Mouse (Mus musculus) cerebral cortex, adult 2 months (tissue): Measurements from ENCODE around the gene Rps6kl1.

Experiments used
- WGBS: fragments of 180-500 bp; shearing (Covaris S2); methylation state at CpG from one replicate; pipeline ENCODE4 v1.1.7; 2018; 5-methylcytosine and 5-hydroxymethylcytosine counted together

Gene Rps6kl1

GRCm38 (mm10) chr12:85141096-85141495 lies 10.0 kb downstream of the Rps6kl1 start:
- 81% methylated on average over 6 of the region's 6 CpGs for WGBS

GRCm38 (mm10) chr12:85140036-85140701 lies 10.9 kb downstream of the Rps6kl1 start:
- WGBS = 53% methylated on average over 18 of the region's 18 CpGs

GRCm38 (mm10) chr12:85136627-85137026 lies 14.4 kb downstream of the Rps6kl1 start:
- 62% methylated on average over 4 of the region's 4 CpGs for WGBS

GRCm38 (mm10) chr12:85135513-85136470 lies 15.3 kb downstream of the Rps6kl1 start:
- 55% methylated on average over 19 of the region's 19 CpGs for WGBS

GRCm38 (mm10) chr12:85134043-85134794 lies 16.8 kb downstream of the Rps6kl1 start:
- WGBS = 72% methylated on average over 8 of the region's 8 CpGs

GRCm38 (mm10) chr12:85131361-85131760 lies 19.7 kb downstream of the Rps6kl1 start:
- WGBS = 74% methylated on average over 6 of the region's 6 CpGs

- WGBS = 81% methylated on average over 9 of the region's 9 CpGs
These were observed 21.6 kb downstream of the Rps6kl1 start for GRCm38 (mm10) chr12:85129426-85129978.

GRCm38 (mm10) chr12:85126986-85127603 lies 24.0 kb downstream of the Rps6kl1 start:
- WGBS = 35% methylated on average over 8 of the region's 8 CpGs

- 91% methylated on average over 5 of the region's 5 CpGs for WGBS
These were observed 26.3 kb downstream of the Rps6kl1 start for GRCm38 (mm10) chr12:85124751-85125150.

- 84% methylated on average over 11 of the region's 11 CpGs for WGBS
These were observed 27.4 kb downstream of the Rps6kl1 start for GRCm38 (mm10) chr12:85123645-85124044.

- 83% methylated on average over 9 of the region's 9 CpGs for whole genome bisulfite sequencing
These were observed 27.9 kb downstream of the Rps6kl1 start for GRCm38 (mm10) chr12:85123108-85123530.

GRCm38 (mm10) chr12:85121806-85122459 lies 29.1 kb downstream of the Rps6kl1 start:
- 40% methylated on average over 9 of the region's 9 CpGs for WGBS

GRCm38 (mm10) chr12:85115678-85116077 lies 35.4 kb downstream of the Rps6kl1 start:
- 53% methylated on average over 7 of the region's 7 CpGs for WGBS

GRCm38 (mm10) chr12:85113917-85114316 lies 37.1 kb downstream of the Rps6kl1 start:
- WGBS = 91% methylated on average over 3 of the region's 3 CpGs

- WGBS = 90% methylated on average over 3 of the region's 3 CpGs
These were observed 37.7 kb downstream of the Rps6kl1 start for GRCm38 (mm10) chr12:85113337-85113736.

GRCm38 (mm10) chr12:85112550-85113251 lies 38.4 kb downstream of the Rps6kl1 start:
- 78% methylated on average over 7 of the region's 7 CpGs for WGBS

GRCm38 (mm10) chr12:85110698-85111592 lies 40.1 kb downstream of the Rps6kl1 start, which contains the start of the genes Prox2 and Dlst:
Gene Prox2 (minus strand): TSS chr12:85110759.
Gene Dlst (plus strand): TSS chr12:85110833.
- WGBS = under 1% methylated on average over 83 of the region's 83 CpGs

- WGBS = 10% methylated on average over 18 of the region's 18 CpGs
These were observed 40.9 kb downstream of the Rps6kl1 start for GRCm38 (mm10) chr12:85110011-85110697.
